Mouse (Mus musculus) retina, adult 2 months (tissue): Measurements from ENCODE around the gene Sgcd.
"Not testable (repeated sequence)": the region's sequence is repeated elsewhere in the genome, so short reads cannot be mapped to it uniquely, and the experiment has no call there.

Experiments used
- DNase-seq: peaks from one replicate; pipeline ENCODE4 v3.0.0-alpha.2; 2012; ENCODE audit warnings: low read depth, low spot score

Gene Sgcd

DNA sequence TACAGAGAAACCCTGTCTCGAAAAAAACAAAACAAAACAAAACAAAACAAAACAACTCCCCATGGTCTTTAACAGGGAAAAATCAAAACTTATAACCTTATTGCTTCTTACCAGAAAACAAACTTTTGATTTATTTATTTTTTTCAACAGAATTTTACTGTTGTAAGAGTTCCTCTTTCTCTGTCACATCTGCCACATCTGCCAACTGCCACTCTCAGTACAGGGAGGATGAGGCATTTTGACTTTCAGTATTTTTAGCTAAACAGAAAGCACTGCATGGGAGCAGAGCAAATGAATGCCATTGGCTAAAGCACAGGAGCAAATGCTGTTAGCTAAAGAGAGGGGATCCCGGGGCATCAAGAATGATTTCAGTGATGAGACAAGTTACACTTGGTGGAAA, 528.6 kb downstream of the Sgcd start:
- no peak for DNase-seq

DNA sequence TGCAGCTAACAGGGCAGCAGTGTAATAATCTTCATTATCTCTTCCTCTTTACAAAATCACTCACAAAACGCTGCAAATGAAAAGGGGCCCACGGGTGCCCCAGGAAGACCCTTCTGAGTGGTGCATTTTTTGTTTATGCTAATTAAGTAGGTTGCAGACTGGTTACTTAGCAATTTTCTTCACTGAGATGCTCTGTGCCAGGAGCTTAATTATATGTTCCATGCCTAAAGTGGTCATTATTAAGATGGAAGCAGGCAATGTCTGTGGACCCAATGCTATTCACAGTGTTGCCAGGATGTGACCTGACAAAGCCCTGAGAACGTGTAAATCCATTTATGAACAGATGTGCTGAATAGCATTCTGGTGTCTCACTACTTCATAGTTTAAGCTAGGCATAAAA, 529.6 kb downstream of the Sgcd start:
- DNase-seq: no peak

DNA sequence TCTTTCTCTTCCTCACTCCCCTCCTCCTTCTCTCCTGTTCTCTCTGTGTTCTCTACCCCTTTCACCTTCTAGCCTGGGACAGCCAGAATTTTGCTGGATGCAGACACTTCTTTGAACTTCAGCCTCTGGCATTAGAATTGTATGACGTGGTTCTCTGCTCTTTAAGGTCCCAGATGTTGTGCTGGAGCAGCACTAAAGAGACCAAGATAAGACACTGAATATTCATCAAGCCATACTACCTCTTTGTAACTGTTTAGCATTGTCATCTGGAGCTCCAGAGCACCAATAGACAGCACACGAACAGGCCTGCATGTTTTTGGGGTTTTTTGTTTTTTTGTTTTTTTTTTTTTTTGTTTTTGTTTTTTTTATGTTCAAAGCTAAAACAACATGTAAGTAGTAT, 541.0 kb downstream of the Sgcd start:
- no peak for DNase-seq

DNA sequence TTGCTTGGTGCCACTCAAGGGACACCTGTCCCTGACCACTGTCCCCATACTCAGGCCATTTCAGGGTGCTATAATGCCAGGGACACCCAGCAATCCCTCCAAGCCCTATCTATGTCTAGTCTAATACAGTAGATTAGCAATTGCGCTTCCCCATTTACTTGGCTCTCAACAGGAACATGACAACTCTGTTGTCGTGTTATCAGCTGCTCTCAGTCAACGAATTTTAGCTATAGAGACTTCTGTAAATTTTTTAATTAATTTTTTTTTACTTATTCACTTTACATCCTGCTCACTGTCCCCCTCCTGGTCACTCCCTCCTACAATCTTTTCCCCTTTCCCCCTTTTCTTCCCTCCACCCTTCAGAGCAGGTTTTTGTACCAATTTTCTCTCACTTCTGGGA, 542.4 kb downstream of the Sgcd start:
- DNase-seq: no peak

DNA sequence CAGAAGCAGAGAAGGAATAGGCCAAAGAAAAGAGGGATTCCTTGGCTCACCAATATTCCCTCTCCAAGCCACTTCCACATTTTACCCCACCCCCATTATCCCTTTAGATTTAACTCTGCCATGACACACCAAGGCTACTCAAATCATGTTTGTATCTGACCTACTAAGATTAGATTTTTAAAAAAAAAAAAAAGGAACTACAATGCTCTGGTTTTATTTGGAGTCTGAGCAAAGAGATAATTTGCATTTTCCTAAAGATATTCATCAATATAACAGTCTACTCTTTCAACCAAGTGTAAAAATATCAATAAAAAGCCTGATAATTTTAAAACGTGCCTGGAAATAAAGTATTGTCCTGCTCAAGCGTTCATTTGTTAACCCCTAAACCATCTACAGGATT, 543.1 kb downstream of the Sgcd start:
- no peak for DNase-seq

DNA sequence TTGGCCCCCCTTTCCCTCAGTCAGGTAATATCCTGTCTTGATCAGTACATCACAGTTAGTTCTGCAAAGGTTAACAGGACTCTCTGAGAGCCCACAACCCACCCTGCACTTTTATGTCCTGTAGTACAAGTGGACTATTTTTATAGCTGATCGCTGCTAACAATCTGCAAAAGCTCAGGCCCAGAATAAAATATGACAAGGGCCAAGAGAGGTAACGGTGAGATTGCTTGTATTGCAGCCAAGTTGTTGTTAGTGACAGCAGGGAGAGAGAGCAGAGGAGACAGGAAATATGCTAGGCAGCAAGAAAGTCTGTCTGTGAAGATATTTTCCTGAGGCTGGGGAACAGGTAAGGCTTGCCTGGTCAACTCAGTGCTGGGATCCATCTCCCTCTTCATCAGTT, 546.5 kb downstream of the Sgcd start:
- DNase-seq: no peak

DNA sequence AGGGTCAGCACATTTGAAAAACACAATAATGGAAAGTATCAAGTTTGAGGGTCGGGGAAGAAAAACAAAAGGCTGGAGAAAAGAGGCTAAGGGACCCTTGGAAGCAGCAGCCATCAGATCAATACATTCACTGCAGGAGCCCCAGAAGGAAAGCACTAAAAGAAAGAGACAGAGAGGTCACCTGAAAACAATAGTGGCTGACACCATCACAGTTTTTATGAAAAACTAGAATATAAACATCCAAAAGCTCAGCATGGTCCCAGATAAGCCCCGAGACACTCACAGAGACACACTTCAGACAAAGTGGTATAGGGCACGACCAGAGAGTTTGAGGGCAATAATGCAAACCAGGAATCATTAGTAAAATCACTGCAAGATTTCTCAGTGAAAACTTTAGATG, 589.2 kb downstream of the Sgcd start:
- DNase-seq: no peak

DNA sequence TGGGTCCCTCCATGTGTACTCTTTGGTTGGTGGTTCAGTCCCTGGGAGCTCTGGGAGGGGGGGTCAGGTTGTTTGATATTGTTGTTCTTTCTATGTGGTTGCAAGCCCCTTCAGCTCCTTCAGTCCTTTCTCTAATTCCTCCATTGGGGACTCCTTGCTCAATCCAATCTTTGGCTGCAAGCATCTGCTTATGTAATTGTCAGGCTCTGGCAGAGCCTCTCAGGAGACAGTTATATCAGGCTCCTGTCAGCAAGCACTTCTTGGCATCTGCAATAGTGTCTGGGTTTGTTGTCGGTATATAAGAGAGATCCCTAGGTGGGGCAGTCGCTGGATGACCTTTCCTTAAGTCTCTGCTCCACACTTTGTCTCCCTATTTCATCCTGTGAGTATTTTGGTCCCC, 598.0 kb downstream of the Sgcd start:
- DNase-seq: not testable (repeated sequence)

DNA sequence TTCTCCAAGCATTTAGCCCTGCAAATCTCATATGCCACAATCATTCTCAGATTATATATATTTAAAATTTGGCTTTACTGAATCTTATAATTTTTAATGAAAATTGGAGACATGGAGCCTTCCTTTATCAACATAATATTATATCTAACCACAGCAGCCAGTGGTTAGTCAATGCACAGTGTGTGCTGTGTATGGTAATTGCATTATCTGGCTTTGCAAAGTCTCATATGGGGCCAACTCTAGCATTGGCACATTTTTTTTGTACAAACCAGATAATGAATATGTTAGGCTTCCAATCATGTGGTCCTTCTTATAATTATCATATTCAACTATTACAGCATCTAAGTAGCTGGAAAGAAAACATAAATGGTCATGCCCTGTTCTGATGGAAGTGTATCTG, 599.4 kb downstream of the Sgcd start:
- DNase-seq: no peak

DNA sequence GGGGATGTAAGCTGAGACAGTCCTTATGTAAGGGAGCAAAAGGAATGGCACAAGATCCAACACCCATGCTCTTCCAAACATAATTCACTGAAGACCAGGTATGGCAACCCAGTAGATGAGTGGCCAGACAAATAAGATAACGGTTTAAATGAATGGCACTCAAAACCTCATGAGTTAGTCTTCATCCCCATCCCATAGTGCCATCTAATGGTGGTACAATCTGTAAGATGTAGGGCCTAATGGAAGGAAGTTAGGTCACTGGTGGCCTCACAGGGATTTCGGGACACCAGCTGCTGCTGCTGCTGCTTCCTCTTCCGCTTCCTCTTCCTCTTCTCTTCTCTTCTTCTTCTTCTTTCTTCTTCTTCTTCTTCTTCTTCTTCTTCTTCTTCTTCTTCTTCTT, 601.0 kb downstream of the Sgcd start:
- no peak for DNase-seq

DNA sequence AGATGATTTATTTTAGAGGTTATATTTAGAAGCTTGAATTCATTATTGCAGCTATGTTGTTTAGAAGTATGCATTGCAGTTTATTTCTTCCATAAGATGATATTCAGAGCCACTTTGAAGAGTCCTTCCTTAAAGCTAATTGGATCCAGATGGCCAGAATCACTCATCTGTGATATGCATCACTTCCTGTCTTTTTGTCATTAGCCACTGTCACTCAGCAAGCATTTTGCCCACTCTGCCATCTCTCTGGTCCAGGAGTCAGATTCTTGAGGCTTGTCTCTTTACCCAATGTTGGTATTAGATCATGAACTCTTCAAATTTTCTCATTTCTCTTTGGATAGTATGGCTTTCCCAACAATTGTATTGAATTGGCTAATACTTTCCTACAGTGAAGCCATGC, 602.6 kb downstream of the Sgcd start:
- DNase-seq: no peak

DNA sequence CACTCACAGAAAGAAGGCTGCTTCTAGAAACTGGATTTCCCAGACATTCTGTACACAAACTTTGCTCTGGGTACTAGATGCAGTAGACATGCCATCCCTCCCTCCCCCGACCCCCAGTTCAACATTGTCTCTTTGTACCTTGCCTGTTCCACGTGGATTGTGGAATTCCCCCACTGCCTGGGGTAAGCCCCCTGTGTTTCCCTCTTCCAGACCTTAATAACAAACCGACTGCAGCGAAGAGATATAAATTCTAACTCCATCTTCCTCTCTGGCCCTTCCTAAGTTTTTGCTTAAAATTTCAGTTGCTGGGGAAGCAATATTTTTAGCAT, 609.2 kb downstream of the Sgcd start:
- DNase-seq: no peak

DNA sequence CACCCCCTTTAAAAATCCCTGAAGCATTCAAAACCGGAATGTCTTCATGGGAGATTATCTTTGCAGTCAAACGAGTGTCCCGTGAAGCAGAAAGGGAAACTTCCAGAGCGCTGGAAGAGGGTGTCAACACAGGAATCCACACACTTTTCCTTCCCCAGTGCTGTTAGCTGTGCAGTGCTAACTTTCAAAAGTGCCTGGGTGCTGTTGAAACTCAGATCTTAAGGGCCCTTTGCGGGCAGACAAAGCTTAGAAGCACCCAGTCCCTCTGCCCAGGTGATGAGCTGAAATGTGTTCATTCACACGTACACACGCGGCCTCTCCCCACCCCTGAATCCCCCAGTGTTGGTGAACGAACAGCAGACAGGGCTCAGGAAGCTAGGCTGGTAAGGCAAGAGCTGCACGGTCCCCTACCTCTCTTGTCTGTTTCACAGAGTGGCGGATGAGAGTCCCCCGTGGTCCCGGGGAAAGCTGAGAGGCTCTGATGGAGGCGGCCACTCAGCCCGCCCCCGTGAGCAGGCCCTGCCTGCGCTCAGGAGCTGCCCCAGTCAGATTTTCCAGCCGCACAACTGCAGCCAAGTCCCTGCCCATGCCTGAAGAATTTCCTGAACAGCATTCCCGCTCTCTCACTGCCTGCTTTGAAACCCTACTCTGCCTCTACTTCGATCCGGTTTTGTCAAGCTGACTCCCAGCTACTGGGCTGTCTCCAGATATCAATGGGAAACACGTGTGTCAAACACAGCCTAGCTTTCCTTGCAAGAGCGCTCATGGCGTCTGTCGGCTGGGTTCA, 609.7 kb downstream of the Sgcd start:
- no peak for DNase-seq

DNA sequence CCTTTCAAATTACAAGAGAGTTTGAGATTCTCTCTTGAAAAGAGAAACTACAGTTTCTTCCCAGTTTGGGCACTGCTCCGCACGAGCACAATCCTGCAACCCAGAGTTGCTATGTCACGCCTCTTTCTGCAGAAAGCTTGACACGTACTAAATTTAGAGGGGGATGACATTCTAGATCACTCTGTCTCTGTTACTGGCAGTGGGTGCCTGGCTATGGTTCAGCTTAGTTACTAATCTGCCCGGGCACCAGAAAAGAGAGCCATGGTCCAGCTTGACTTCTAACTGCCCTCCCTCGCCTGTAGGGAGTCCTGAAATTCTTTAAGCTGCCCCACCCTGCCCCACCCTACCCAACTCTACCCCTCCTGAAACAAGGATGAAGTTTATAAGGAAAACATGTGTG, 611.3 kb downstream of the Sgcd start:
- no peak for DNase-seq

DNA sequence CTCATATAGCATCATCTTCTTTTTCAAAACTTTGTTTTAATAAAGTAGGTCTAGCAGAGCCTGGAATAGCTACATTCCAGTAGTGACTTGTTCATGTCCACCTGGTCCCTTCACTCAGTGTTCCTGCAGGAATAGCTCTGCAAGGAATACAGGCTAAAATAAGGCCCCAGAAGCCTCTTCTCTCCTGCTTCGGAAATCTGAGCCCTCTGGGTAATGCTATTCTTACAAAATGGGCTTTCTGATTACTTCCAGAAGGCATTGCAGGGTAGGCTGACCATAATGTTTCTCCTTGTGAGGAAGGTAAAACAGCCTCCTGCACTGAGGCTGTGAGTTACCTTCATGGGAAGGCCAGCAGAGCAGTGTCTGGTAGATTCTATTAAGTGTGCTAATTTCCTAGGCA, 611.9 kb downstream of the Sgcd start:
- DNase-seq: no peak

DNA sequence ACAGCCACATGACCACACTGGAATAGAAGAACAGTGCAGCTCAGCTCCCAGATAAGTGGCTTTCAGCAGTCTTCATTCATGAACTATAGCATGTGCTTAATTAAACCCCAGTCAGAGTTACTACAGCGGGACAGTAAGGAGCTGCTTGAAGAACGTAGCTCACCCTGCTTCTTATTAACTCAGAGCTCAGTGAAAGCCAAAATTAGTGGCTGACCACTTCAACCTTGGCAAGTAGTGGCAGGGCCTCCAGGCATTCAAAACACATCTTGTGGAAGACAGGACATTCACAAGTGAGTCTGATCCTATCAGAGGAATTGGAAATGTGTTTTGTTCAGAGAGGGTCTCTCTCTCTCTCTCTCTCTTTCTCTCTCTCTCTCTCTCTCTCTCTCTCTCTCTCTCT, 617.2 kb downstream of the Sgcd start:
- DNase-seq: no peak

DNA sequence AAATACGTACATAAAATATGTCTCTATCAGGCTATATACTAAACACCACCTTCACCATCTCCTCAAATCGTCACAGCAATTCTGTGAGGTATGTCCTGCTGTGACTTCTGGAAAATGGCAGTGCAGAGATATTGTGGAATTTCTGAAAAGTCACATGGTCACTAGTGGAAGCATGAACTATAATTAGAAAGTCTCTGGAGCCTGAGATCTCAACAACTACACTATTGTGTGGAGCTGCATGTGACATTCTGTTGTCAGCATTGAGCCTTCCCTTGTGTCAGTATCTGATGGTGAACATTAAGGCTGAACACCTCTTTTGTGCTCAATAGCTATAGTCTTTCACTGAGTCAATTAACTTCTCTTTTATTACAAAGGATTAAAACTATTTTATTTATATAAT, 637.2 kb downstream of the Sgcd start:
- DNase-seq: no peak

DNA sequence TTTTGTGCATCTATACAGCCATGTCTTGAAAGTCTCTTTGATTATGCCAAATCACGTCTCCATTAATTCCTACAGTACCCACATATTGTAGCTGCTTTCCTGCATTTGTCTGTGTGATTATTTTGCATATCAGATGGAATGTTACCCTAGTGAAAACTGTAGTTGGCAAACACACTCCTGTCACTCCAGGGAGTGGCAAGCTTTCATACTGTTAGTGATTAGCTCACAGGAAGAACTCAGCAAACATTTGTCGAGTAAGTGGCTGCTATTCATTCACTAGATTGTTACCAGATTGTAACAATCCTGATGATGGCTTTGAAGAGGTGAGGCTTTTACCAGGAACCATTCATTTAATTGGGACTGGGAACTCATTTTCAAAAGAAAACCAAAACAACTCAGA, 645.3 kb downstream of the Sgcd start:
- DNase-seq: no peak

DNA sequence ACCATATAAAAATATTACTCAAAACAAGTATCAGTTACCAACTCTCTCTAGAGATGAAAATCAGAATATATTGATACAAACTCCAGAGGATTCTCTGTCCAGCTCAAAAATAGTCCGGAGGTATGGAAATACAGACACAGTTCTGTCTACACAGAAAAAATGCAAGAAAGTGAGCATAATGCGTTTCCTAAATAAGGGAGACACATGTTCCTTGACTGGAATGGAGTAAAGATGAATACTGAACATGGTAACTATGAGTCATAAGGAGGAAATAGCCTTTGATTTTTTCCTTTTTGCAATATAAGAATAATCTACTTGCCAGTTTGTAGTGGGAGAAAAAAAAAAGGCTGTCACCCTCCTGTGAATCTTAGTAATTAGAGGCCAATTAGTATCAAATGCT, 655.1 kb downstream of the Sgcd start:
- DNase-seq: no peak

DNA sequence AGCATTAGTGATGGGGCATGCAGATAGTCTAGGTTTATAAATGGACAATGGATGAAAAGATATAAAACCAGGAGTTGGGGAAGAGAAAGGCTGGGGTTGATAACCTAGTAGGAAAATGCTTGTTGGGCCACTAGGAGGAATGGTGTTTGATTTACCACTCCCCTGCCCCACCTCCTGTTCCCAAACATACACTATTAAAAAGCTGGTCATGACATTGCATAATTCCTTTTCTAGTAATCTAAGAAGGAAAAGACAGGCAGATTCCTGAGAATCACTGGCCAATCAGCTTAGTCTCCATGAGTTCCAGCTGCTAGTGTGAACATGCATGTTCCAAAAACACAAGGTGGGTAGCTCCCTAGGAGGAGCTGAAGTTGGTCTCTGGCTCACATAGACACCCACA, 683.2 kb downstream of the Sgcd start:
- DNase-seq: no peak

DNA sequence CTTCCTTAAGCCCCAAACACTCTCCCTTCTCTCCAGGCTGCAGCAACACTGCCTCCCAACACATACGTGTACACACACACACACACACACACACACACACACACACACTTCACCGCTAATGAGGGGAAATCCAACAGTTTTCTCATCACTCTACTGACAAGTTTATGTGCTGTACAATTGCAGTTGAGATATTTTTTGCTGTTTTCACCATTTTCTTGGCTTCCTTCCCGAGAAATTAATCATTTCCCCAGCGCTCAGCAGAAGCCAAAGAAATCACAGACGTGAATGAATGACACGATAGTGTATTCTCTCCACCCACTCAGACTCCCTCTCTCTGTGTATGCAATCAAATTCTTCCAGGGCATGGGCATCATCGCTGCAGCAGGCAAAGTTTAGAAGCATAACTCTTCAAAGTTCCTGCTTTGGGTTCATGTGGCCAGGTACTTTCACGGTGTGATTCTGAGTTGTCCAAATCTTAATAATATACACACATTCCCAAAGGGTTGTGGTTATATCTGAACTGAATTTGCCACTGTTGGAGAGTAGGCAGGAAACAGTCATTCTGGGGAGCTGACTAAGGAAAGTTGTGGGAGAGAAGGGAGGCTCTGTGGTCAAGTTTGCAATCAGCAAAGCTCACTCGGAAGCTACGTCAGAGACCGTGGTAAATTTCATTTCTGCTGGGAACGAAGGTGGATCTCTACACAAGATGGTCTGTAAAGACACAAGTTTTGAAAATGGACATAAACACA, 683.9 kb downstream of the Sgcd start:
- no peak for DNase-seq

DNA sequence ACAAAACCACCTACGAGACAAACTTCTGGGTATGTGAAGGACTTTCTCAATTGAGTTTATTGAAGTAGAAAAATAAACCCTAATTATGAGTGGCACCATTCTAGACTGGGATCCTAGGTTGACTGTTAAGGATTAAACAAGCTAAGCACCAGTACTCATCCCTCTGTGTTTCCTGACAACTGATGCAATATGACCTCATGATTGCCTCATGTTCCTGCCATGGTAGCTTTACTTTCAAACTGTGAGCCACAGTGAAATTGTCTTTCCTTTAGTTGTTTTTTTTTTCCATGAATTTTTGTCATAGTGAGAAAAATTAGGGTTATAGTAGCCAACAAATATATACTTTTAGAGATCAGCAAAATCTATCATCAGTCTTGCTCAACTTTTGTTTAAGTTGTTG, 689.0 kb downstream of the Sgcd start:
- no peak for DNase-seq

DNA sequence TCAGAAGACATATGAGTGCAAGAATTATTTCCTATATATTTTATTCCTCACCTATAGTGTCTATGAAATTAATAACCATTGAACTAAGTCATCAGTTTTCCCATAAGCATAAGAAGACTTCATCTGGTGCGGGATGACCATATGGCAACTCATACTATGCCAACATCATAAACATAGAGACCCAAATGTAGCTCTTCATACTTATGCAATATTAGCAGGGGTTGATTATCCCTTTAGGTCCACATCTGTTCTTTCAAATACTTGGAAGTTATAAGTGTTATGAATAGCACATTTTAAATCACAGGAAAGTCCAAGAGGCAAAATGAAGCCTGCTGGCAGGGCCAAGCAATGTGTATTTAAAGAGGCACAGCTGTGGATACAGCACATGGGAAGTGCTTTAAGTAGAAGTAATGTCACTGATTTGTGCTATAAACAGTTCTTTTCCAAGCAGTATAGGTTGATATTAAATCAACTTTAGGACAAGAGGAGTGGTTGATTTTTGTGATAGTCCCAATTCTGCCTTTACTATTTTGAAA, 690.9 kb downstream of the Sgcd start:
- no peak for DNase-seq
